Mouse (Mus musculus): ENCODE results near the gene Gnb1l.

GRCm38 (mm10) chr16:18580389-18580788, 81.9 kb downstream of the Gnb1l start:
- TF ChIP-seq CTCF (IDR thresholded peaks at IDR 0.05; ENCODE audit: extremely low read depth, insufficient read length, insufficient replicate concordance, low read depth, low read length) (no peak), POLR2A (IDR thresholded peaks at IDR 0.05; ENCODE audit: low read depth, low read length) (no peak)
